Mouse (Mus musculus): Measurements from ENCODE around the gene Cept1. TPM values are rescaled to one million over a fixed set of nuclear protein-coding genes. Genes with fewer than 3 reads are reported as not detected.

Gene Cept1
- 100 TPM for polyA plus RNA-seq (2017; shearing (Covaris generic))

DNA sequence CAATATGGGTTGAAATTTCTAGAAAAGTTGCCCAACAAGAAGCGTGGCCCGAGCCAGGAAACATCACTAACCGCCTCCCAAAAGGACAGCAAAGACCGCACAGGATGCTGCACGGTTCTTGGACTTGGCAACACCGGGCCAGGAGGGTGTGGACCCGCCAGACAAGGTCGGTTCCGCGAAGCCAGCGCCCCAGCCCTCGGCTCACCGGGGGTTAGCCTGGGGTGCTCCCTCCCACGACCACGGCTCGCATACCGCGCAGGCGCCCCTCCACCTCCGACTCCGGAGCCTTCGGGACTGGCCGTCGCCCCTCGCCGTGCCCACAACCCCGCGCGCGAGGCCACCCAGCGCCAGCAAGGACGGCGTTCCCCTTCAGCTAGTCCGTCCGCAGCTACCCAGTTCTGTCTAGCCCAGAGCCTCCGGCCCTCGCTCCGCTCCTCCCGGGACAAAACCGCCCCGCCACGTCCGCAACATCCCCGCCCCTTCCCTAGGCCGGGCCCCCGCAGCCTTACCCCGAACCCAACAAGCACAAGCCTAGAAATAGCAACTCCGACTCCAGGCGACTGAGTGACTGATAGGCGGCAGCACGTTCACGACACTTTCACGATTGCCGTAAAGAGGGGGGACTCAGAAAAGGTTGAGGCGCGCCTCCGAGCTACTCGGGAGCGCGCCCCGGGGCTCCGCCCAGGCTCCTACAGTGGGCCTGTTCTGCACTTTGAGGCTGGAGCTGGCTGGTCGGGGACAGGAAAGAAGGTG, at the start of gene Cept1, which contains the start of gene Dram2:
Gene Cept1 (minus strand): TSS at position 632 of the 753 bp plus-strand sequence.
Gene Dram2 (plus strand): TSS at position 628 of the 753 bp plus-strand sequence.

GRCm38 (mm10) chr3:106482281-106483081, 65.1 kb downstream of the Cept1 start, which contains the start of gene Dennd2d:
Gene Dennd2d (plus strand): TSS chr3:106482405.

Other genes starting within 250 kb of the Cept1 start
- 0.31 TPM for gene Chil6, start 141.6 kb downstream of the Cept1 start, polyA plus RNA-seq (2017; shearing (Covaris generic))
- 159 TPM for gene Dennd2d, start 65.4 kb downstream of the Cept1 start, polyA plus RNA-seq (2017; shearing (Covaris generic))
- gene Dram2, start within 50 bp of the Cept1 start, polyA plus RNA-seq (2017; shearing (Covaris generic)): 45.9 TPM
- gene Lrif1, start 137.2 kb upstream of the Cept1 start, polyA plus RNA-seq (2017; shearing (Covaris generic)): 45.0 TPM
- gene Cd53, start 242.3 kb upstream of the Cept1 start, polyA plus RNA-seq (2017; shearing (Covaris generic)): 911 TPM